Mouse (Mus musculus): Measurements from ENCODE around the gene Nlrc5.

GRCm38 (mm10) chr8:94395851-94396540 lies 38.2 kb upstream of the Nlrc5 start:
- TF ChIP-seq GATA1 (IDR thresholded peaks at IDR 0.05; ENCODE audit: borderline replicate concordance, low read length) (no peak), FLI1 (IDR thresholded peaks at IDR 0.05; ENCODE audit: low read length) (no peak)

Measured in megakaryocyte, embryonic 14.5 days (primary cell).